Mouse (Mus musculus) lung, postnatal 0 days (tissue): ENCODE measurements at regions not wholly inside any gene's neighbourhood (a gene's known extent, or its start where the extent isn't known, plus 50 kb on each side); places are given as distances from the start of the nearest gene placed in this dataset.

Source experiments
- ATAC-seq: fragments of 200-750 bp; cut with Nextera tagmentation; 2 replicates; pipeline ENCODE4 v1.8.0; 2017; ENCODE audit warnings: moderate library complexity
- DNase-seq: peaks from one replicate; pipeline ENCODE4 v3.0.0-alpha.2; 2016; ENCODE audit warnings: low spot score
- H3K27ac ChIP-seq: fragments of 300-500 bp; sonication (generic); 2 replicates; pipeline ENCODE4 v1.5.1; 2014; ENCODE audit warnings: antibody characterized with exemption, mild to moderate bottlenecking, low read length, mixed read lengths
- H3K27me3 ChIP-seq: fragments of 300-500 bp; sonication (generic); replicated peaks from 2 replicates; pipeline ENCODE4 v1.6.1; 2014; ENCODE audit warnings: low read length, mixed read lengths; ENCODE audit not compliant: insufficient read depth
- H3K36me3 ChIP-seq: fragments of 300-500 bp; sonication (generic); 2 replicates; pipeline ENCODE4 v1.6.1; 2014; ENCODE audit warnings: low read length, mixed read lengths; ENCODE audit not compliant: insufficient read depth
- H3K4me1 ChIP-seq: fragments of 300-500 bp; sonication (generic); 2 replicates; pipeline ENCODE4 v1.6.1; 2014; ENCODE audit warnings: antibody characterized with exemption, low read depth, low read length, mixed read lengths; ENCODE audit not compliant: insufficient read depth
- H3K4me2 ChIP-seq: fragments of 300-500 bp; sonication (generic); replicated peaks from 2 replicates; pipeline ENCODE4 v1.6.1; 2014; ENCODE audit warnings: low read depth, mild to moderate bottlenecking, low read length, moderate library complexity, mixed read lengths
- H3K4me3 ChIP-seq: fragments of 300-500 bp; sonication (generic); 2 replicates; pipeline ENCODE4 v1.5.1; 2014; ENCODE audit warnings: low read depth, low read length
- H3K9ac ChIP-seq: fragments of 300-500 bp; sonication (generic); replicated peaks from 2 replicates; pipeline ENCODE4 v1.6.1; 2014; ENCODE audit warnings: low read depth, mild to moderate bottlenecking
- H3K9me3 ChIP-seq: fragments of 300-500 bp; sonication (generic); 2 replicates; pipeline ENCODE4 v1.6.1; 2016; ENCODE audit warnings: low read length, mixed read lengths
- CTCF ChIP-seq: IDR thresholded peaks from 2 replicates; pipeline ENCODE4 v1.5.1; 2016; ENCODE audit warnings: antibody characterized with exemption, mild to moderate bottlenecking
- EP300 ChIP-seq: IDR thresholded peaks from 2 replicates; pipeline ENCODE4 v1.6.1; 2016; ENCODE audit warnings: antibody characterized with exemption, mild to moderate bottlenecking, control low read depth
- WGBS: fragments of 180-500 bp; shearing (Covaris S2); extraction: QIAGEN DNeasy Blood & Tissue Kit; methylation state at CpG from one replicate; pipeline ENCODE4 v1.1.7; 2014; 5-methylcytosine and 5-hydroxymethylcytosine counted together

- no peak for DNase-seq
- H3K4me2 ChIP-seq = no peak overlapping the region
- no peaks in the 10 kb centered on the region for H3K4me1 ChIP-seq
- no peak overlapping the region for H3K27ac ChIP-seq
- H3K9me3 ChIP-seq = no peaks in the 10 kb centered on the region
- no peaks in the 10 kb centered on the region for H3K27me3 ChIP-seq
- 78% methylated on average over 6 of the region's 6 CpGs for WGBS
- no peak overlapping the region for H3K9ac ChIP-seq
- no peak for ATAC-seq
- no peak for TF ChIP-seq EP300
- TF ChIP-seq CTCF = no peak
- no peaks in the 10 kb centered on the region for H3K36me3 ChIP-seq
- no peak overlapping the region for H3K4me3 ChIP-seq
These were observed 469.3 kb upstream of the Trpc7 start for GRCm38 (mm10) chr13:57365096-57365495.

GRCm38 (mm10) chr13:57364396-57364795, 468.6 kb upstream of the Trpc7 start:
- no peaks in the 10 kb centered on the region for H3K9me3 ChIP-seq
- no peak for ATAC-seq
- no peaks in the 10 kb centered on the region for H3K27me3 ChIP-seq
- TF ChIP-seq CTCF (no peak), EP300 (no peak)
- WGBS = 98% methylated on average over 2 of the region's 2 CpGs
- no peak for DNase-seq
- H3K4me2 ChIP-seq = no peak overlapping the region
- H3K4me3 ChIP-seq = no peak overlapping the region
- H3K4me1 ChIP-seq = no peaks in the 10 kb centered on the region
- no peaks in the 10 kb centered on the region for H3K36me3 ChIP-seq
- no peak overlapping the region for H3K27ac ChIP-seq
- H3K9ac ChIP-seq = no peak overlapping the region

- Histone ChIP-seq H3K27me3 (no peaks in the 10 kb centered on the region), H3K4me1 (no peaks in the 10 kb centered on the region), H3K9ac (no peak overlapping the region), H3K4me2 (no peak overlapping the region), H3K4me3 (no peak overlapping the region), H3K36me3 (no peaks in the 10 kb centered on the region), H3K27ac (no peak overlapping the region), H3K9me3 (no peaks in the 10 kb centered on the region)
- ATAC-seq (no peak), DNase-seq (no peak)
- WGBS = 24% methylated on average over 6 of the region's 6 CpGs
- no peak for TF ChIP-seq EP300
- no peak for TF ChIP-seq CTCF
These were observed 466.8 kb upstream of the Trpc7 start for GRCm38 (mm10) chr13:57362563-57362962.

GRCm38 (mm10) chr13:57361286-57361685, 465.5 kb upstream of the Trpc7 start:
- H3K27ac ChIP-seq = no peak overlapping the region
- no peak overlapping the region for H3K9ac ChIP-seq
- no peaks in the 10 kb centered on the region for H3K4me1 ChIP-seq
- 76% methylated on average over 7 of the region's 7 CpGs for whole genome bisulfite sequencing
- H3K9me3 ChIP-seq = no peaks in the 10 kb centered on the region
- H3K36me3 ChIP-seq = no peaks in the 10 kb centered on the region
- DNase-seq = no peak
- ATAC-seq = no peak
- no peak overlapping the region for H3K4me2 ChIP-seq
- H3K27me3 ChIP-seq = no peaks in the 10 kb centered on the region
- no peak for TF ChIP-seq EP300
- no peak for TF ChIP-seq CTCF
- no peak overlapping the region for H3K4me3 ChIP-seq

- H3K27me3 ChIP-seq = no peaks in the 10 kb centered on the region
- no peak overlapping the region for H3K9ac ChIP-seq
- no peaks in the 10 kb centered on the region for H3K9me3 ChIP-seq
- no peak for ATAC-seq
- H3K36me3 ChIP-seq = no peaks in the 10 kb centered on the region
- 63% methylated on average over 7 of the region's 7 CpGs for WGBS
- H3K4me3 ChIP-seq = no peak overlapping the region
- TF ChIP-seq EP300 = no peak
- no peak for TF ChIP-seq CTCF
- H3K4me2 ChIP-seq = no peak overlapping the region
- H3K4me1 ChIP-seq = no peaks in the 10 kb centered on the region
- DNase-seq = no peak
- no peak overlapping the region for H3K27ac ChIP-seq
These were observed 458.8 kb upstream of the Trpc7 start for GRCm38 (mm10) chr13:57354606-57355005.

GRCm38 (mm10) chr13:57353976-57354375, 458.2 kb upstream of the Trpc7 start:
- TF ChIP-seq CTCF = no peak
- no peak overlapping the region for H3K4me2 ChIP-seq
- H3K36me3 ChIP-seq = no peaks in the 10 kb centered on the region
- H3K4me1 ChIP-seq = no peaks in the 10 kb centered on the region
- no peak for DNase-seq
- ATAC-seq = no peak
- 41% methylated on average over 3 of the region's 3 CpGs for WGBS
- H3K4me3 ChIP-seq = no peak overlapping the region
- no peaks in the 10 kb centered on the region for H3K27me3 ChIP-seq
- H3K9ac ChIP-seq = no peak overlapping the region
- no peaks in the 10 kb centered on the region for H3K9me3 ChIP-seq
- H3K27ac ChIP-seq = no peak overlapping the region

GRCm38 (mm10) chr13:57350828-57351227, 455.0 kb upstream of the Trpc7 start:
- no peak overlapping the region for H3K27ac ChIP-seq
- H3K4me3 ChIP-seq = no peak overlapping the region
- WGBS = 81% methylated on average over 2 of the region's 2 CpGs
- no peaks in the 10 kb centered on the region for H3K27me3 ChIP-seq
- no peak for ATAC-seq
- H3K4me2 ChIP-seq = no peak overlapping the region
- H3K9ac ChIP-seq = no peak overlapping the region
- no peaks in the 10 kb centered on the region for H3K36me3 ChIP-seq
- no peaks in the 10 kb centered on the region for H3K4me1 ChIP-seq
- no peaks in the 10 kb centered on the region for H3K9me3 ChIP-seq
- TF ChIP-seq EP300 = no peak
- no peak for TF ChIP-seq CTCF
- DNase-seq = no peak
